Mouse (Mus musculus): ENCODE results near the gene Atp6v0c. TPM values are rescaled to one million over a fixed set of nuclear protein-coding genes. Genes with fewer than 3 reads are reported as not detected.

The Atp6v0c gene
- polyA plus RNA-seq, 1 experiment, result 948 TPM

GRCm38 (mm10) chr17:24157121-24157520, 12.4 kb downstream of the Atp6v0c start:
- no peaks in the 10 kb centered on the region for H3K27me3 ChIP-seq (ENCODE audit: control insufficient read depth, insufficient read depth, low read length)
- peaks cover 18% of the 10 kb centered on the region; the same call in 1 of the 2 replicates for H3K4me1 ChIP-seq (ENCODE audit: control insufficient read depth, insufficient read depth, insufficient read length, low read length)
- peaks cover 26% of the 10 kb centered on the region for H3K36me3 ChIP-seq (ENCODE audit: control insufficient read depth, insufficient read depth, low read length)
- H3K27ac ChIP-seq (ENCODE audit: insufficient read depth, low read depth, low read length), result no peak overlapping the region
- TF ChIP-seq CTCF (IDR thresholded peaks at IDR 0.05; ENCODE audit: extremely low read depth, insufficient read length, insufficient replicate concordance, low read depth, low read length), result no peak
- TF ChIP-seq POLR2A (IDR thresholded peaks at IDR 0.05; ENCODE audit: low read depth, low read length), result no peak
- H3K4me3 ChIP-seq (ENCODE audit: low read depth, low read length), result no peak overlapping the region
- WGBS, result 92% methylated on average over 6 of the region's 6 CpGs

- no peaks in the 10 kb centered on the region for H3K27me3 ChIP-seq (ENCODE audit: control insufficient read depth, insufficient read depth, low read length)
- 92% methylated on average over 3 of the region's 3 CpGs for WGBS
- TF ChIP-seq POLR2A (IDR thresholded peaks at IDR 0.05; ENCODE audit: low read depth, low read length) (no peak), CTCF (IDR thresholded peaks at IDR 0.05; ENCODE audit: extremely low read depth, insufficient read length, insufficient replicate concordance, low read depth, low read length) (no peak)
- peaks cover 26% of the 10 kb centered on the region for H3K36me3 ChIP-seq (ENCODE audit: control insufficient read depth, insufficient read depth, low read length)
- no peak overlapping the region for H3K27ac ChIP-seq (ENCODE audit: insufficient read depth, low read depth, low read length)
- H3K4me3 ChIP-seq (ENCODE audit: low read depth, low read length), result no peak overlapping the region
- peaks cover 15% of the 10 kb centered on the region; the same call in 1 of the 2 replicates for H3K4me1 ChIP-seq (ENCODE audit: control insufficient read depth, insufficient read depth, insufficient read length, low read length)
These were observed 13.1 kb downstream of the Atp6v0c start for GRCm38 (mm10) chr17:24156394-24156793.

GRCm38 (mm10) chr17:24155742-24156141, 13.8 kb downstream of the Atp6v0c start:
- no peak overlapping the region for H3K4me3 ChIP-seq (ENCODE audit: low read depth, low read length)
- no peaks in the 10 kb centered on the region for H3K27me3 ChIP-seq (ENCODE audit: control insufficient read depth, insufficient read depth, low read length)
- H3K36me3 ChIP-seq (ENCODE audit: control insufficient read depth, insufficient read depth, low read length), result peaks cover 25% of the 10 kb centered on the region
- H3K27ac ChIP-seq (ENCODE audit: insufficient read depth, low read depth, low read length), result no peak overlapping the region
- peaks cover 14% of the 10 kb centered on the region; the same call in 1 of the 2 replicates for H3K4me1 ChIP-seq (ENCODE audit: control insufficient read depth, insufficient read depth, insufficient read length, low read length)
- 96% methylated on average over 9 of the region's 9 CpGs for WGBS
- no peak for TF ChIP-seq POLR2A (IDR thresholded peaks at IDR 0.05; ENCODE audit: low read depth, low read length)
- TF ChIP-seq CTCF (IDR thresholded peaks at IDR 0.05; ENCODE audit: extremely low read depth, insufficient read length, insufficient replicate concordance, low read depth, low read length), result no peak

GRCm38 (mm10) chr17:24154463-24154862, 15.0 kb downstream of the Atp6v0c start:
- TF ChIP-seq POLR2A (IDR thresholded peaks at IDR 0.05; ENCODE audit: low read depth, low read length) (no peak), CTCF (IDR thresholded peaks at IDR 0.05; ENCODE audit: extremely low read depth, insufficient read length, insufficient replicate concordance, low read depth, low read length) (no peak)
- peaks cover 23% of the 10 kb centered on the region for H3K36me3 ChIP-seq (ENCODE audit: control insufficient read depth, insufficient read depth, low read length)
- 46% methylated on average over 3 of the region's 3 CpGs for WGBS

GRCm38 (mm10) chr17:24151890-24152563, 17.5 kb downstream of the Atp6v0c start:
- Histone ChIP-seq H3K4me1 (ENCODE audit: control insufficient read depth, insufficient read depth, insufficient read length, low read length) (peaks cover 12% of the 10 kb centered on the region; the same call in 1 of the 2 replicates), H3K36me3 (ENCODE audit: control insufficient read depth, insufficient read depth, low read length) (peaks cover 13% of the 10 kb centered on the region), H3K4me3 (ENCODE audit: low read depth, low read length) (peak overlapping the region; percentile 52), H3K27ac (ENCODE audit: insufficient read depth, low read depth, low read length) (no peak overlapping the region), H3K27me3 (ENCODE audit: control insufficient read depth, insufficient read depth, low read length) (no peaks in the 10 kb centered on the region)
- TF ChIP-seq CTCF (IDR thresholded peaks at IDR 0.05; ENCODE audit: extremely low read depth, insufficient read length, insufficient replicate concordance, low read depth, low read length), result peak; percentile 86
- no peak for TF ChIP-seq POLR2A (IDR thresholded peaks at IDR 0.05; ENCODE audit: low read depth, low read length)
- under 1% methylated on average over 26 of the region's 26 CpGs for WGBS

More at GRCm38 (mm10) chr17:24154463-24154862, 15.0 kb downstream of the Atp6v0c start:
- Histone ChIP-seq H3K27me3 (ENCODE audit: control insufficient read depth, insufficient read depth, low read length) (no peaks in the 10 kb centered on the region), H3K4me1 (ENCODE audit: control insufficient read depth, insufficient read depth, insufficient read length, low read length) (peaks cover 12% of the 10 kb centered on the region; the same call in 1 of the 2 replicates), H3K27ac (ENCODE audit: insufficient read depth, low read depth, low read length) (no peak overlapping the region), H3K4me3 (ENCODE audit: low read depth, low read length) (no peak overlapping the region)

- Histone ChIP-seq H3K36me3 (ENCODE audit: control insufficient read depth, insufficient read depth, low read length) (peaks cover 10% of the 10 kb centered on the region), H3K4me1 (ENCODE audit: control insufficient read depth, insufficient read depth, insufficient read length, low read length) (peaks cover 12% of the 10 kb centered on the region; the same call in 1 of the 2 replicates), H3K4me3 (ENCODE audit: low read depth, low read length) (no peak overlapping the region; the same call in 1 of the 2 replicates), H3K27me3 (ENCODE audit: control insufficient read depth, insufficient read depth, low read length) (no peaks in the 10 kb centered on the region), H3K27ac (ENCODE audit: insufficient read depth, low read depth, low read length) (no peak overlapping the region)
- TF ChIP-seq POLR2A (IDR thresholded peaks at IDR 0.05; ENCODE audit: low read depth, low read length) (no peak), CTCF (IDR thresholded peaks at IDR 0.05; ENCODE audit: extremely low read depth, insufficient read length, insufficient replicate concordance, low read depth, low read length) (no peak)
- 16% methylated on average over 7 of the region's 7 CpGs for WGBS
These were observed 18.1 kb downstream of the Atp6v0c start for GRCm38 (mm10) chr17:24151382-24151781.

- H3K36me3 ChIP-seq (ENCODE audit: control insufficient read depth, insufficient read depth, low read length), result peaks cover 4% of the 10 kb centered on the region
- H3K4me1 ChIP-seq (ENCODE audit: control insufficient read depth, insufficient read depth, insufficient read length, low read length), result peaks cover 12% of the 10 kb centered on the region; the same call in 1 of the 2 replicates
- H3K27ac ChIP-seq (ENCODE audit: insufficient read depth, low read depth, low read length), result no peak within 1 kb of the TSS
- H3K4me3 ChIP-seq (ENCODE audit: low read depth, low read length), result peak within 1 kb of the TSS; percentile 52; the same call in 1 of the 2 replicates
- TF ChIP-seq CTCF (IDR thresholded peaks at IDR 0.05; ENCODE audit: extremely low read depth, insufficient read length, insufficient replicate concordance, low read depth, low read length), result no peak
- no peak for TF ChIP-seq POLR2A (IDR thresholded peaks at IDR 0.05; ENCODE audit: low read depth, low read length)
- WGBS, result 90% methylated on average over 2 of the region's 2 CpGs
- no peaks in the 10 kb centered on the region for H3K27me3 ChIP-seq (ENCODE audit: control insufficient read depth, insufficient read depth, low read length)
These were observed 18.7 kb downstream of the Atp6v0c start, which contains the start of gene Pdpk1 for GRCm38 (mm10) chr17:24150824-24151223. Gene Pdpk1 (minus strand): TSS chr17:24150924.
